Mouse (Mus musculus): ENCODE measurements around the gene Focad.

GRCm38 (mm10) chr4:88218286-88218685, 123.9 kb downstream of the Focad start:
- TF ChIP-seq CTCF (IDR thresholded peaks at IDR 0.05; ENCODE audit: borderline replicate concordance, insufficient read depth, low read length) = no peak
- TF ChIP-seq POLR2A (IDR thresholded peaks at IDR 0.05; ENCODE audit: low read depth, low read length) = no peak

Measured in embryonic fibroblast, embryonic 13.5 days (primary cell).